Mouse (Mus musculus): ENCODE measurements around the gene Tbc1d22a. TPM values are rescaled to one million over a fixed set of nuclear protein-coding genes. Genes with fewer than 3 reads are reported as not detected.
A peak's percentile ranks its signal among the peaks of the same experiment; 100 is the strongest.
"Not testable (repeated sequence)": the region's sequence is repeated elsewhere in the genome, so short reads cannot be mapped to it uniquely, and the experiment has no call there.

Gene Tbc1d22a
- total RNA-seq, 2 experiments from 2014 or later: 28.2 to 29.1 TPM

- DNase-seq (ENCODE audit: low spot score in 2 of 2): no peak
These were observed 35.7 kb upstream of the Tbc1d22a start for GRCm38 (mm10) chr15:86178594-86178993.

GRCm38 (mm10) chr15:86180427-86180826 lies 33.8 kb upstream of the Tbc1d22a start:
- no peak for DNase-seq (ENCODE audit: low spot score in 2 of 2)

DNA sequence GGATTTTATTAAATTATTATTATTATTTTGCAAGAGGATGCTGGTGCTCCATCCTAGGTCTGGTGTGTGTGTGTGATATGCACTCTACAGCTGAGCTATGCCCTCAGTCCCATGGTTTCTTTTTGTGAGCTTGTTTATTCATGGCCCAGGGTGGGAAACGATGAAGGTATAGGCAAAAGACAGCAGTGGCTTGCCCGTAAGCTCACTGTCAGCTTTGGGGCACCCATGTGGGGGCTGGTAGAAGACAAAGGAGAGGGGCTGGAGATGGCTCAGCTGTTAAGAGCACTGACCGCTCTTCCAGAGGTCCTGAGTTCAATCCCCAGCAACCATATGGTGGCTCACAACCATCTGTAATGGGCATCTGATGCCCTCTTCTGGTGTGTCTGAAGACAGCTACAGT lies 32.9 kb upstream of the Tbc1d22a start:
- DNase-seq (ENCODE audit: low spot score in 2 of 2): not testable (repeated sequence)

DNA sequence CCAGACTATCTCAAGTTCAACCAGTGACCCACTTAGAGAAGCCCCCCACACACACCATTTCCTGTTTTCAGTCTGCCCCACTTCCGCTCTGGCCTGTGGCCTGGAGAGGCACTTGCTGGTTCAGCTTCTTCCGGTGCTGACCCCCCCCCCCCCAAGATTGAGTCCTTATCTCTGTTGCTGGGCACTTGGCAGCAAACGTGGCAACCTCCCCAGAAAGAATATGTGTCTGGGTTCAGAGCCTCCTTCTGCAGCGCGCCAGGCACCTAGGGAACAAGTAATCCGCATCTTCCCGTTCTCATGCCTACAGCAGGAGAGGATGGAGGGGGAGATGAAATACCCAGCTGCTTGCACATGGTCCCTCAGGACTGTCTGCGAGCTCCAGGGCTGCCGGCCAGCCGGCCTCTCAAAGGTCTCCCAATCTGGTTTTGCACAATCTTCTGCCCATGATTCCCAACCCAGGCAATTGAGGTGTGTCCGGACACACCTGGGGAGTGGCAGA lies 32.3 kb upstream of the Tbc1d22a start:
- DNase-seq (ENCODE audit: low spot score in 2 of 2): no peak

- no peak for DNase-seq (ENCODE audit: low spot score in 2 of 2)
These were observed 31.6 kb upstream of the Tbc1d22a start for GRCm38 (mm10) chr15:86182646-86183045.

GRCm38 (mm10) chr15:86183484-86183883 lies 30.8 kb upstream of the Tbc1d22a start:
- DNase-seq (ENCODE audit: low spot score in 2 of 2): no peak

DNA sequence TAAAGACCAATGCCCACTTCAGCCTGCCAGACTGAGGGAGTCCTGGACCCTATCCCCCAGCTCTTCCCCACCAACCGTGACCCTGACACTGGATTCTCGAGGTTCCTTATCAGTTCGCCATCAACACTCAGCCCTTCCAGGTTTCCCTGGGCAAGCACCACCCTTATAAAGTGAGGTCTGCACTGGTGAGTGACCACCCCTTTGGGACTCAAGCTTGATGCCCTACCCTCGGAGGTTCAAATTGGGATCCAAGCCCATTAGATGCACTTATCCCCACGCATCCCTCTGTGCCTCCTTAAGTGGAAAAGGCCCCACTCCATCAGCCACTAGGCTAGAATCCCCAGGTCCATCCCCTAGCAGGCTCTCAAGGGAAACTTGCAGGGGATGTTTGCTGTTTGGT lies 30.2 kb upstream of the Tbc1d22a start:
- DNase-seq (ENCODE audit: low spot score in 2 of 2): no peak

- peak; percentile 59 for DNase-seq (ENCODE audit: low spot score in 2 of 2)
These were observed 29.2 kb upstream of the Tbc1d22a start for GRCm38 (mm10) chr15:86184851-86185688.

DNA sequence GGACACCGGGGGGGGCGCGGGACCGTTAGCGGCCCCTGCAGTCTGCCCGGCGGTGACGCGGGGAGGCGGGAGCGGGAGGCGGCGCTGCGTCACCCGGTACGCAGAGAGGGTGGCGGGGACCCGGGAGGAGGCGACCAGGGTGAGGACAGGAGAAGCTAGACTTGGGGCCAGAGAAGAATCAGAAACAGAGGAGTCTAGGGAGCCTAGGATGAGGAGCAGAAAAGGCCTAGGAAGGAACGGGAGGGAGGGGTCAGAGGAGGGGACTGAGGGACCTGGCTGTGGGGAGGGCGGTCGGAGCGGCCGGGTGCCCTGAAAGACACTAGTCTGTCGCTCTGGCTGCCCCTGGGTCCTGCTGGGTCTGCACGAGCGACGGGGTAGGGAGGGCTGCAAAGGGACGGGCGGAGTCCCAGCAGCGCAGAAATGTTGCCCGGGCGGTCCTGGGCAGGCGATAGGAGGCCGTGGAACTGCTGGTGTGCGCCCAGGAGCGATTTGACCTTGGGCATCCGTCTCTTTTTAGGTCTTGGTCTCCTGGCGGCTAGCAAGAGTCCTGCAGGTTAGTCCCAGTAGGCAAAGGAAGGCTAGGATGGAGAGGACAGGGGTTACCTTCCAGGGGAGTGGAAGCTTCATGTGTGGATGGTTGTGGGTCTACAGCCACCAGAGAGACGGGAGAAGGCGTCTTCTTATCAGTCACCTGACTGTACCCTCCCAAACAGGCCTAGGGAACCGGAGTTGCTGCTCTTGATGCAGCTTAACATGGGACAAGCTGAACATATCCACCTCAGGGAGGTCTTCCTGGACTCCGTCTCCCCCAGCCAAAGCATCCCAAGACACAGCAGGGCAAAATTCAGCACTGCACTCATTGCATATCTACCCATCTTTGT lies 28.3 kb upstream of the Tbc1d22a start, which contains the start of gene Cerk:
Cerk (minus strand) TSS at position 453 of the 881 bp plus-strand sequence.
- peak; percentile 85 to 89 for DNase-seq (ENCODE audit: low spot score in 2 of 2)

DNA sequence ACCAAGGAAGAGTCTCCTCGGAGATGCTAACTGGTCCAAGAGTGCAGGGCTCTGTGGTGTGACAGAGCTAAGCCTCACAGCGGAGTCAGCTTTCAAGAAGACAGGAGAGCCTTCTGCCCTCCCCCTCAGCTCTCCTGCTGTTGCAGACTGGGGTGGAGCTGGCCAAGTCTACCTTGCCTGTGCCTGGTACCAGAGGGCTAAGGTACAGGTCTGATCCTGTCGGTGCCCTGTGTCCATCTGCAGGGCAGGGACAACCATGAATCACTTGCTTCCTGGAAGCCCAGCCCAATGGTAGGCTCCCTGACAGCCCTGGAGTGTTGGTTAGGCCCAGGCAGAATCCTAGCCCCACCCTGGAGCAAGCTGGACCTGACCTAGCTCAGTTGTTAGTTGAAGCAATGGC lies 27.6 kb upstream of the Tbc1d22a start:
- no peak for DNase-seq (ENCODE audit: low spot score in 2 of 2)

- no peak for DNase-seq (ENCODE audit: low spot score in 2 of 2)
These were observed 26.1 kb upstream of the Tbc1d22a start for GRCm38 (mm10) chr15:86188186-86188585.

DNA sequence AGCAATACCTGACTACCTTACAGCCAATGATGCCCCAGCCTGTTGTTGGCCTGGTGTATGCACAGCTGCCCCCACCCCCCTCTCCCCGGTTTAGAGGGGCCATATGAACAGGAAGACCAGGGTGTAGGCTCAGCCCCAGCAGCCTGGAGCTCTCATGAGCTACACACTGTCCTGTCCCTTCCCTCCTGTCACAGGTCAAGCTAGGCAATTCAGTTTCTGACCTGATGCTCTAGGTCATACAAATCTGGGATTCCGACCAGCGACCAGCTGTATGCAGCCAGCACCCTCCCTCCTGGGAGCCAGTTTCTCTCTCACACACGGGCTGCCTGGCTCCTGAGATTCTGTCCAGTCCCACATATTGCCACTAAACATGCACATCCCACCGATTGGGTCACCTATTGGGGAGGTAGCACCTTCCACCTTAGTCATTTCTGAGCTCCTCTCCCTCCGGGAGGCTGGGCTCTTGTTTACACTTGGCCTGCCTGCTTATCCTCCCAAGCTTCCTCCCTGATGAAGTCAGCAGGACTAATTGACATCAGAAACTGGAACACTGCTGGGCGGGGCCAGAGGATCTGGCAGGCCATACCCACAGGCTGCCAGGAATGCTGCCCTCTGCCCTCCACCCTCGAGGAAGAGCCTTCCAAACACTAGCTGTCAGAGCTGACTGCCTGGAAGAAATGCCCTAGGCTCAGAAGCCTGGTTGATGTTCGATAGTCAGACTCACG lies 25.4 kb upstream of the Tbc1d22a start:
- peak; percentile 79 to 81 for DNase-seq (ENCODE audit: low spot score in 2 of 2)

- DNase-seq (ENCODE audit: low spot score in 2 of 2): no peak
These were observed 23.9 kb upstream of the Tbc1d22a start for GRCm38 (mm10) chr15:86190387-86190786.

GRCm38 (mm10) chr15:86191505-86191904 lies 22.8 kb upstream of the Tbc1d22a start:
- no peak for DNase-seq (ENCODE audit: low spot score in 2 of 2)

- no peak for DNase-seq (ENCODE audit: low spot score in 2 of 2)
These were observed 22.3 kb upstream of the Tbc1d22a start for GRCm38 (mm10) chr15:86191933-86192332.

DNA sequence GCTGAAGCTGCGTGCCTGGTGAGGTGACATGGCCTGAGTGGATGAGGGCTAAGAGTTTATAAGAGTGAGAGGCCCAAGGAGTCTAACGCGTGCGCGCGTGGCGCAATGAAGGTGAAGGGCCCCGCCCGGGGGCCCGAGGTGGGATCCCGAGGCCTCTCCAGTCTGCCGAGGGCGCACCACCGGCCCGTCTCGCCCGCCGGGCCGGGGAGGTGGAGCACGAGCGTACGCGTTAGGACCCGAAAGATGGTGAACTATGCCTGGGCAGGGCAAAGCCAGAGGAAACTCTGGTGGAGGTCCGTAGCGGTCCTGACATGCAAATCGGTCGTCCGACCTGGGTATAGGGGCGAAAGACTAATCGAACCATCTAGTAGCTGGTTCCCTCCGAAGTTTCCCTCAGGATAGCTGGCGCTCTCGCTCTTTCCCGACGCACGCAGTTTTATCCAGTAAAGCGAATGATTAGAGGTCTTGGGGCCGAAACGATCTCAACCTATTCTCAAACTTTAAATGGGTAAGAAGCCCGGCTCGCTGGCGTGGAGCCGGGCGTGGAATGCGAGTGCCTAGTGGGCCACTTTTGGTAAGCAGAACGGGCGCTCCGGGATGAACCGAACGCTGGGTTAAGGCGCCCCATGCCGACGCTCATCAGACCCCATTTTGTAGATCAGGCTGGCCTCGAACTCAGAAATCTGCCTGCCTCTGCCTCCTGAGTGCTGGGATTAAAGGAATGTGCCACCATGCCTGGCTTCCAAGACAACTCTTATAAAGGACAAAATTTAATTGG lies 19.4 kb upstream of the Tbc1d22a start:
- DNase-seq (ENCODE audit: low spot score in 2 of 2): not testable (repeated sequence)

DNA sequence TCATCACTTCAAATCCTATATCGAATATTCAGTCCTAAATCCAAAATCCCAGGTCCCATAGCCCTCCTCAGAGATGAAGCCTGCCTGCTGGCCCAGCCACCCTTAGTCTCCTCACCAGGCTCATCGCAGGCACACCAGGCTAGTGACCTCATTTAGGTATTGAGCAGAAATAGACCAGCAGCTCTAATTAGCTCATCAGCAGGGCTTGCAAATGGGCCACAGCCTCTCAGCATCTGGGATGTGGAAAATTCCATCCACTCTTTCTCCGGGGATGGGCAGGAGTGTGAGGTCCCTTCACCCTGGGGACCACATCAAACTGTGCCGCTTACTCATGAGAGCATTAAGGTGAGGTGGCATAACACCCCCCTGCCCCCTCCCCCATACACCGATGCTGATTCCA lies 15.2 kb upstream of the Tbc1d22a start:
- no peak for DNase-seq (ENCODE audit: low spot score in 2 of 2)

DNA sequence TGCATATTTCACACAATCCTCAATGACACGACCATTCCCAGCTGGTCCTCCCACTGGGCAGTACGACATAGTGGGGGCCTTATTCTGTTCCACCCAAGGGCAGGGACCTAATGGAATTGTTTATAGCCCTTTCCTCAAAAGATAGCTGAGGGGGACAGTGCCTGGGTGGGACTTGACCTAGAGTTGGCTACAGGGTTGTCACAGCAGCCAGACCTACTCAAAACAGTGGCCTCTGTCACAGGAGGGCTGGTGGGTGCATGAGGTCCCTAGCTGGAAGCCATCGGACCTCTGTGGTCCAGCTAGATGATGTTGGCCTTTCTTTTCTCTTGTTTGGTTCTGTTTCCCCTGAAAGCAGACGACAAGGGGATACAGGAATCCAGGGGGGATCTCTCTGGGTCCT lies 14.8 kb upstream of the Tbc1d22a start:
- DNase-seq (ENCODE audit: low spot score in 2 of 2): no peak

- DNase-seq (ENCODE audit: low spot score in 2 of 2): no peak
These were observed 14.1 kb upstream of the Tbc1d22a start for GRCm38 (mm10) chr15:86200169-86200568.

- DNase-seq (ENCODE audit: low spot score in 2 of 2): no peak
These were observed 13.2 kb upstream of the Tbc1d22a start for GRCm38 (mm10) chr15:86201095-86201494.

Data from adrenal gland, adult 18-20 months (tissue).